Mouse (Mus musculus) liver, adult 2 months (tissue): ENCODE results near the gene Gcnt2.

ENCODE experiments used
- CTCF ChIP-seq: fragments of 200-500 bp; IDR thresholded peaks from 2 replicates; pipeline ENCODE4 v1.5.1; 2011; ENCODE audit warnings: low read depth, low read length, control low read depth
- POLR2A ChIP-seq: fragments of 200-500 bp; IDR thresholded peaks from 2 replicates; pipeline ENCODE4 v1.6.1; 2011; ENCODE audit warnings: low read length, control low read depth; ENCODE audit not compliant: insufficient read depth; ENCODE audit errors: extremely low read depth

DNA sequence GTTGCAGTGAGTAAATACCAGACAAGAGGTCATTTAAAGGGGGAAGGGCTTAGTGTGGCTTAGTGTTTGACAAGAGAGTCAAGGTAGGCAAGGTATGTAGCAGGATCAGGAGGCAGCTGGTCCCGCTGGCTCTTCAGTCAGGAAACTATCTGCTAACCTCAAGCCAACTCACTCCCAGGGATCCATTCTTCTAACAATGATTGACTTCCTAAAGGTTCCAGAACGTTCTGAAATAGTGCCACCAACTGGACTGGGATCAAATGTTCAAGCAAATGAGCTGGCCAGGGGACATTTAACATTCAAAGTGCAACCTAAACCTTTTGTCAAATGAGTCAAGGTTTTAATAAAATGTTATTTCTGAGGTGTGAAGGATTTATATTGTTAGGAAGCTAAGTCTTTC, 119.8 kb downstream of the Gcnt2 start:
- TF ChIP-seq CTCF (0 out of 2 replicates have a peak, but pooled peaks have one; percentile 15), POLR2A (no peak)
